Mouse (Mus musculus): ENCODE data around the gene Gpr3.

The Gpr3 gene

GRCm38 (mm10) chr4:133170616-133171015 lies 41.7 kb downstream of the Gpr3 start:
- DNase-seq (ENCODE audit: low read depth, low spot score), result no peak

- no peak for DNase-seq (ENCODE audit: low read depth, low spot score)
These were observed 42.2 kb downstream of the Gpr3 start for GRCm38 (mm10) chr4:133170056-133170524.

- no peak for DNase-seq (ENCODE audit: low read depth, low spot score)
These were observed 42.9 kb downstream of the Gpr3 start for GRCm38 (mm10) chr4:133169237-133170055.

GRCm38 (mm10) chr4:133166773-133167172 lies 45.6 kb downstream of the Gpr3 start:
- no peak for DNase-seq (ENCODE audit: low read depth, low spot score)

- DNase-seq (ENCODE audit: low read depth, low spot score), result no peak
These were observed 50.1 kb downstream of the Gpr3 start for GRCm38 (mm10) chr4:133162196-133162595.

GRCm38 (mm10) chr4:133160821-133161220 lies 51.5 kb downstream of the Gpr3 start:
- no peak for DNase-seq (ENCODE audit: low read depth, low spot score)

- DNase-seq (ENCODE audit: low read depth, low spot score), result no peak
These were observed 52.1 kb downstream of the Gpr3 start for GRCm38 (mm10) chr4:133160211-133160610.

- no peak for DNase-seq (ENCODE audit: low read depth, low spot score)
These were observed 52.7 kb downstream of the Gpr3 start for GRCm38 (mm10) chr4:133159646-133160045.
